Mouse (Mus musculus) spleen, embryonic (tissue): ENCODE data around the gene Ptger3.

Experiments used
- CTCF ChIA-PET: fragments of 350-600 bp; sonication (Branson Sonifier 250); formaldehyde crosslinking; loops from one replicate; lab custom pipeline; 2022; lab: Charles Lee

Gene Ptger3

GRCm38 (mm10) chr3:157582626-157583405, 16.1 kb downstream of the Ptger3 start:
- CTCF ChIA-PET, result no interaction called here

- CTCF ChIA-PET, result no interaction called here
Observed at GRCm38 (mm10) chr3:157597837-157598379, 31.2 kb downstream of the Ptger3 start.

GRCm38 (mm10) chr3:157604684-157605410, 38.2 kb downstream of the Ptger3 start:
- CTCF ChIA-PET, result no interaction called here

- CTCF ChIA-PET, result no interaction called here
Observed at GRCm38 (mm10) chr3:157605411-157605740, 38.7 kb downstream of the Ptger3 start.

- CTCF ChIA-PET, result interaction anchor here (0.5 kb wide), 1 partner anchor 39 kb away, joined by 4 read pairs; no protein-coding TSS in a partner anchor
Observed at GRCm38 (mm10) chr3:157613542-157613941, 46.9 kb downstream of the Ptger3 start.

- CTCF ChIA-PET, result no interaction called here
Observed at GRCm38 (mm10) chr3:157616949-157617348, 50.3 kb downstream of the Ptger3 start.

GRCm38 (mm10) chr3:157627407-157627806, 60.7 kb downstream of the Ptger3 start:
- CTCF ChIA-PET, result no interaction called here

- CTCF ChIA-PET, result no interaction called here
Observed at GRCm38 (mm10) chr3:157630671-157631070, 64.0 kb downstream of the Ptger3 start.

- CTCF ChIA-PET, result no interaction called here
Observed at GRCm38 (mm10) chr3:157631383-157631782, 64.7 kb downstream of the Ptger3 start.

- CTCF ChIA-PET, result no interaction called here
Observed at GRCm38 (mm10) chr3:157634431-157634830, 67.7 kb downstream of the Ptger3 start.

GRCm38 (mm10) chr3:157635713-157636112, 69.0 kb downstream of the Ptger3 start:
- CTCF ChIA-PET, result no interaction called here

- CTCF ChIA-PET, result interaction anchor here (0.6 kb wide), 1 partner anchor 63 kb away, joined by 3 read pairs; no protein-coding TSS in a partner anchor
Observed at GRCm38 (mm10) chr3:157636887-157637286, 70.2 kb downstream of the Ptger3 start.

GRCm38 (mm10) chr3:157637341-157637740, 70.6 kb downstream of the Ptger3 start:
- CTCF ChIA-PET, result no interaction called here

GRCm38 (mm10) chr3:157641634-157642033, 74.9 kb downstream of the Ptger3 start:
- CTCF ChIA-PET, result no interaction called here

GRCm38 (mm10) chr3:157661622-157662021, 94.9 kb downstream of the Ptger3 start:
- CTCF ChIA-PET, result no interaction called here

- CTCF ChIA-PET, result no interaction called here
Observed at GRCm38 (mm10) chr3:157664486-157665041, 97.9 kb downstream of the Ptger3 start.

- CTCF ChIA-PET, result no interaction called here
Observed at GRCm38 (mm10) chr3:157665471-157665870, 98.8 kb downstream of the Ptger3 start.

- CTCF ChIA-PET, result no interaction called here
Observed at GRCm38 (mm10) chr3:157666142-157666541, 99.5 kb downstream of the Ptger3 start.

GRCm38 (mm10) chr3:157686105-157686504, 119.4 kb downstream of the Ptger3 start:
- CTCF ChIA-PET, result no interaction called here

GRCm38 (mm10) chr3:157688419-157689162, 121.9 kb downstream of the Ptger3 start:
- CTCF ChIA-PET, result no interaction called here
